Mouse (Mus musculus): Measurements from ENCODE around the gene Rrp8.

Rrp8 gene

DNA sequence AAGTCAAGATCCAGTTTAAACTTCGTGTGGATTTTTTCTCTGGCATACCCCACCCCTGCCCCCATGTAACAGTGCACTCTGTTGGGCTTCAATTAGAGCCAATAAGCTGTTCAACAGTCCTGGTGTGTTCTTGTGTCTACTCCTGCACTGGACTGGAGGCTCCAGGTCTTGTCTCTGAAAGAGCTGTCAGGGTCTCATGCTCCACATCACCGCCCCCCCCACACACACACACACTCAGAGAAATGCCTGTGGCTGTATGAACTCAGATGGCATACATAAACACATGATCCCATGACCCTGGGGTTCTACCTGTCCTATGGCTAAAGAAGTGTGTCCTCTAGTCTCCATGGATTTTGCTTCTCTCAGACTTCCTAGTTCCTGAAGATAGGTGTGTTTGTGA, 38.8 kb upstream of the Rrp8 start:
- Histone ChIP-seq H3K36me3 (ENCODE audit: insufficient read depth, low read length) (no peaks in the 10 kb centered on the region), H3K27me3 (ENCODE audit: insufficient read depth, low read length) (peaks cover 70% of the 10 kb centered on the region), H3K9me3 (ENCODE audit: low read length) (no peaks in the 10 kb centered on the region), H3K4me1 (replicated peaks; ENCODE audit: low read depth, low read length) (peaks cover 5% of the 10 kb centered on the region; the same call in 1 of the 2 replicates), H3K4me3 (replicated peaks; ENCODE audit: low read length) (no peak overlapping the region)
- no peak for TF ChIP-seq POU5F1 (IDR thresholded peaks at IDR 0.05; ENCODE audit: borderline replicate concordance, low read length)
- no peak for TF ChIP-seq CTCF (conservative IDR thresholded peaks at IDR 0.05; ENCODE audit: low read length)
- no peak for TF ChIP-seq NANOG (IDR thresholded peaks at IDR 0.05; ENCODE audit: borderline replicate concordance, low read length)

DNA sequence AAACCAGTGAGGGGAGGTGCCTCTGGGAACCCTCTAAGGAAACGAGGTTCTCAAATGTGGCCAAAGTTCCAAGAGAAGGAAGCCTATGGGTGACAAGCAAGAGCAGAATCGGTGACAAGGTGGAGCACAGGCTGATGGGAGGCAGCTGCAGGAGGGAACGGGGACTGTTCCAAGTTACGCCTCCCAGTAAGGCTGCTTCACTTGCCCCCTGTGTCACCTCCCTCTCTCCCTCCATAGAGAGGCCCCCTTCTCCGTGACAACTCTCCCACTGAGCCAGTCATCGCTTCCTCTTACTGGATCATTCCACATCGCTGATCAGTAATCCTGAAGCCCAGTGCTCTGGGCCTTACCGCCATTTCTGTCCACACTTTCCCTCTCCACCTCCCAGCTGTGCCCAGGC, 37.5 kb upstream of the Rrp8 start:
- H3K27me3 ChIP-seq (ENCODE audit: insufficient read depth, low read length): peaks cover 70% of the 10 kb centered on the region
- H3K4me1 ChIP-seq (replicated peaks; ENCODE audit: low read depth, low read length): peaks cover 5% of the 10 kb centered on the region; the same call in 1 of the 2 replicates
- H3K36me3 ChIP-seq (ENCODE audit: insufficient read depth, low read length): no peaks in the 10 kb centered on the region
- TF ChIP-seq CTCF (conservative IDR thresholded peaks at IDR 0.05; ENCODE audit: low read length): no peak
- TF ChIP-seq POU5F1 (IDR thresholded peaks at IDR 0.05; ENCODE audit: borderline replicate concordance, low read length): no peak
- TF ChIP-seq NANOG (IDR thresholded peaks at IDR 0.05; ENCODE audit: borderline replicate concordance, low read length): no peak
- H3K4me3 ChIP-seq (replicated peaks; ENCODE audit: low read length): no peak overlapping the region
- no peaks in the 10 kb centered on the region for H3K9me3 ChIP-seq (ENCODE audit: low read length)

DNA sequence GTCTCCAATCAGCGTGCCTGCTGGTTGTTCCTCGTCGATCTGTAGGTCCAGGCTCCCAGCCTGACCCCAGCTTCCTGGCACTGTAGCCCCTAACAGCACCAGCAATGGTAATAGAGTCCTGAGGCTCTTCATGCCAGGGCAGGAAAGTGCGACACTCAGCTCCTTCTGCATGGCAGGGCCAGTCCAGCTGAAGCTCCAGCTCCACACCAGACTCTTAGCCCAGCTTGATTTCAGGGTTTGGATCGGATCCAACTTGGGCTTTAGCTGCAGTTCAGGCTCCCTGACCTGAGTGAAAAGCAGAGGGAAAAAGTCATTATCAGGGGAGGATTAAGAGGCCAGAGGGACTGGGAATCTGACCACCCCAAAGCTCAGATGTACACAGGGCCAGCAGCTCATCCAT, 35.9 kb upstream of the Rrp8 start:
- H3K9me3 ChIP-seq (ENCODE audit: low read length): no peaks in the 10 kb centered on the region
- TF ChIP-seq CTCF (conservative IDR thresholded peaks at IDR 0.05; ENCODE audit: low read length) (no peak), NANOG (IDR thresholded peaks at IDR 0.05; ENCODE audit: borderline replicate concordance, low read length) (no peak), POU5F1 (IDR thresholded peaks at IDR 0.05; ENCODE audit: borderline replicate concordance, low read length) (no peak)
- H3K4me1 ChIP-seq (replicated peaks; ENCODE audit: low read depth, low read length): peaks cover 5% of the 10 kb centered on the region; the same call in 1 of the 2 replicates
- H3K36me3 ChIP-seq (ENCODE audit: insufficient read depth, low read length): no peaks in the 10 kb centered on the region
- no peak overlapping the region for H3K4me3 ChIP-seq (replicated peaks; ENCODE audit: low read length)
- H3K27me3 ChIP-seq (ENCODE audit: insufficient read depth, low read length): peaks cover 67% of the 10 kb centered on the region

DNA sequence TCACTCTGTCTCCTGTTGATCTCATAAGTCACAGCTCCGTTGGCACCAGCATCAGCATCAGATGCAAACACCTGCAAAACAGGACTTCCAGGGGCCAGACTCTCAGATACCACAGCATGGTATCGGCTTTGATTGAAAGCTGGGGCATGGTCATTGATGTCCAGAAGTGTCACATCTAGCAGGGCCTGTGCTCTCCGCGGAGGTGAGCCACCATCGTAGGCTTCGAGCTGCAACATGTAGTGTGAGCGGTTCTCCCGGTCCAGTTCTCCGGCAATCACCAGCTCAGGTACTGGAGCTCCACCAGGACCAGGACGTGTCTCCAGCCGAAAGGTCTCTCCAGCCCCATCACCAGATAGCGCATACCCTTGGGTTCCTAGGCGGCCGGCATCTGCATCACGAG, 35.1 kb upstream of the Rrp8 start:
- Histone ChIP-seq H3K27me3 (ENCODE audit: insufficient read depth, low read length) (peaks cover 70% of the 10 kb centered on the region), H3K4me1 (replicated peaks; ENCODE audit: low read depth, low read length) (peaks cover 5% of the 10 kb centered on the region; the same call in 1 of the 2 replicates), H3K36me3 (ENCODE audit: insufficient read depth, low read length) (no peaks in the 10 kb centered on the region), H3K9me3 (ENCODE audit: low read length) (no peaks in the 10 kb centered on the region), H3K4me3 (replicated peaks; ENCODE audit: low read length) (no peak overlapping the region)
- TF ChIP-seq CTCF (conservative IDR thresholded peaks at IDR 0.05; ENCODE audit: low read length) (no peak), NANOG (IDR thresholded peaks at IDR 0.05; ENCODE audit: borderline replicate concordance, low read length) (no peak), POU5F1 (IDR thresholded peaks at IDR 0.05; ENCODE audit: borderline replicate concordance, low read length) (no peak)

DNA sequence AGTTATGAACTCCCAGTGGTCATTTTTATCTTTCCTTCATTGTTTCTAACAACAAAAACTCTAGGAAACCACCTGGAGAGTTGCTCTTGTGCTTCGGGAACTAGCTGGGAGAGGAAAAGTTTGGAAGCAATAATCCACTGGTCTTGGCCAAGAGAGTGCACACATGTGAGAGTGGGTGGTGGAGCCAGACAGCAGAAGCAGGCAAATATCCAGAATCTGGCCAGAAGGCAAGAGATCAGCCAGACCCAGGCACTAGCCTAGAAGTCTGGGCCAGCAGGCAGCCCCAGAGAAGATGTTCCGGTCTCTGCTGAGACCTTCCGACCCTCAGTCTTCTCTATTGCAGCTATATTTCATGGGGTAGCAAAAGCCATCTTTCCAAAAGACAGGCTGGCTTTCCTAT, 32.8 kb upstream of the Rrp8 start:
- Histone ChIP-seq H3K4me3 (replicated peaks; ENCODE audit: low read length) (no peak overlapping the region), H3K27me3 (ENCODE audit: insufficient read depth, low read length) (peaks cover 88% of the 10 kb centered on the region), H3K4me1 (replicated peaks; ENCODE audit: low read depth, low read length) (peaks cover 5% of the 10 kb centered on the region; the same call in 1 of the 2 replicates), H3K36me3 (ENCODE audit: insufficient read depth, low read length) (no peaks in the 10 kb centered on the region), H3K9me3 (ENCODE audit: low read length) (no peaks in the 10 kb centered on the region)
- no peak for TF ChIP-seq NANOG (IDR thresholded peaks at IDR 0.05; ENCODE audit: borderline replicate concordance, low read length)

DNA sequence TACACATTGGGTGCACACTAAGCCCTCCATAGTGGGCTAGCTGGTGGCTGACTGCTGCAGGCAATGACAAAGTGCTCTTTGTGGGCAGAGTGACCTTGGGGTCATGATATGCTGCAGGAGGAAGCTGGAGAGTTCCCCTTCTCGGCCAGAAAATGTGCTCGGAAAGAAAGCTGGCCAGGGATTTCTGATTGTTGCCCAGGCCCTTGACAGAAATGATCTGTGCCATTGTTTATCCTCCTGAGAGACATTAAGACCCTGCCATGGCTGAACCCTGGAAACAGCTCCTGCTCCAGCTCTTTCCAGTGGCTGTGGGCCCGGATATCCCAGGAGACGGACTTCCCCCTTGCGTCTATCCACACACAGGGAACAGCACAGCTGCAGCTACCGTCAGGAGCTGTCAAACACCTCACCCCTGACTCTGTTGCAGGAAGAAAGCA, 30.6 kb upstream of the Rrp8 start:
- TF ChIP-seq POU5F1 (IDR thresholded peaks at IDR 0.05; ENCODE audit: borderline replicate concordance, low read length): no peak
- TF ChIP-seq NANOG (IDR thresholded peaks at IDR 0.05; ENCODE audit: borderline replicate concordance, low read length): no peak
- TF ChIP-seq CTCF (conservative IDR thresholded peaks at IDR 0.05; ENCODE audit: low read length): no peak
- peaks cover 91% of the 10 kb centered on the region for H3K27me3 ChIP-seq (ENCODE audit: insufficient read depth, low read length)
- H3K4me3 ChIP-seq (replicated peaks; ENCODE audit: low read length): no peak overlapping the region
- H3K4me1 ChIP-seq (replicated peaks; ENCODE audit: low read depth, low read length): peaks cover 10% of the 10 kb centered on the region; the same call in 1 of the 2 replicates
- H3K36me3 ChIP-seq (ENCODE audit: insufficient read depth, low read length): no peaks in the 10 kb centered on the region
- H3K9me3 ChIP-seq (ENCODE audit: low read length): no peaks in the 10 kb centered on the region

DNA sequence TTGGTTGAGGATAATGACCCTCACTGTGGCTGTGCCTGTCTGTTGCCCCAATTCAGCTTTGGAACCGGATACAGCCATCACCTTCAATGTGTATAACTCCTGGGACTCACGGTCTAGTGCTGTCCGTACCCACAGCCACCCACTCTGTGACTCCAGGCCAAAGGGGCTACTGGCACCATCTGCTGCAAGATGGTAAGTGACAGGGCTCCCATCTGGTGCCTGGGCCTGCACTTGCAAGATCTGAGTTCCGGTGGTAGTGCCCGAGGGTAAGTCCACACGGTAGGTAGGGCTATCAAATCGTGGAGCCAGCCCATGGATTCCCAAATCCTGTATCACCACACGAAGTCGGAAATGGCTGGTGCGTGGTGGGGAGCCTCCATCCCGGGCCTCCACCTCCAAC, 27.1 kb upstream of the Rrp8 start:
- H3K36me3 ChIP-seq (ENCODE audit: insufficient read depth, low read length): no peaks in the 10 kb centered on the region
- H3K4me3 ChIP-seq (replicated peaks; ENCODE audit: low read length): no peak overlapping the region
- no peaks in the 10 kb centered on the region for H3K9me3 ChIP-seq (ENCODE audit: low read length)
- TF ChIP-seq CTCF (conservative IDR thresholded peaks at IDR 0.05; ENCODE audit: low read length): no peak
- no peak for TF ChIP-seq NANOG (IDR thresholded peaks at IDR 0.05; ENCODE audit: borderline replicate concordance, low read length)
- TF ChIP-seq POU5F1 (IDR thresholded peaks at IDR 0.05; ENCODE audit: borderline replicate concordance, low read length): no peak
- H3K4me1 ChIP-seq (replicated peaks; ENCODE audit: low read depth, low read length): peaks cover 7% of the 10 kb centered on the region; the same call in 1 of the 2 replicates
- peaks cover 84% of the 10 kb centered on the region for H3K27me3 ChIP-seq (ENCODE audit: insufficient read depth, low read length)

DNA sequence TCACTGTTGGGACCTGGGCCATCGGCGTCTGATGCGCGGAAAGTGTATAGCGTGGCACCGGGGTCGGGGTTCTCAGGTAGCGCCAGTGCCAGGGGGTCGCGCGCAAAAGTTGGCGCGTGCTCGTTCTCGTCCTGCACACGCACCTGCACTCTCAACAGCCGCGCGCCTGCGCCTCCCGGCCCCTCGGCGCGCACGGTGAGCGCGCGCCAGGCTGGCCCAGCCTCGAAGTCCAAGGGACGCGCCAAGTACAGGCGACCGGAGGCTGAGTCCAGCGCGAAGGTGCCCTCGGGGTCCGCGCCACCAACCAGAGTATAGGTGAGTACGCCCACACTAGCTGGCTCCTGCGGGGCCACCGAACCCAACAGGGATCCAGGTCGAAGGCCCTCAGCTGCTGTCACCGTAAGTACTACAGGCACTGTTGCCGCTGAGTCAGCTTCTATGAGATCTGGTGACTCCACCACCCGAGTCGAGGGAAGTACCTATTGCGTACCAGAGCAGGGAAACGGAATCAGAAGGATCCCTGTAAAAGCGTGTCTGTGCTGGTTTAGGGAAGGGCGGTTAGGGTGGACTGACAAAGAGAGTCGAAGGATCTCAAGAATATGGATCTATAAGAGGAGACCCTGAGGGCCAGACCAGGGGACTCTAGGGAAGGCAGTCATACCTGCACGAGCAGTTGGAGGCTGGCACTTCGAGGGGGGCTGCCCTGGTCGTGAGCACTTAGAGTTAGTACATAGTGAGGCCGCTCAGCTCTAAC, 25.5 kb upstream of the Rrp8 start:
- Histone ChIP-seq H3K4me3 (replicated peaks; ENCODE audit: low read length) (peak overlapping the region; percentile 81), H3K27me3 (ENCODE audit: insufficient read depth, low read length) (peaks cover 86% of the 10 kb centered on the region), H3K4me1 (replicated peaks; ENCODE audit: low read depth, low read length) (peaks cover 13% of the 10 kb centered on the region), H3K36me3 (ENCODE audit: insufficient read depth, low read length) (no peaks in the 10 kb centered on the region), H3K9me3 (ENCODE audit: low read length) (no peaks in the 10 kb centered on the region)
- TF ChIP-seq CTCF (conservative IDR thresholded peaks at IDR 0.05; ENCODE audit: low read length): no peak
- no peak for TF ChIP-seq POU5F1 (IDR thresholded peaks at IDR 0.05; ENCODE audit: borderline replicate concordance, low read length)
- no peak for TF ChIP-seq NANOG (IDR thresholded peaks at IDR 0.05; ENCODE audit: borderline replicate concordance, low read length)

Data from E14TG2a.4 (cell line).